Mouse (Mus musculus) granulocyte monocyte progenitor cell, adult 5-6 weeks (primary cell): ENCODE measurements at regions not wholly inside any gene's neighbourhood (a gene's known extent, or its start where the extent isn't known, plus 50 kb on each side); places are given as distances from the start of the nearest gene placed in this dataset.

ENCODE experiments used
- ATAC-seq: replicated peaks from 2 replicates; pipeline ENCODE4 v1.8.0; 2016; ENCODE audit warnings: mild to moderate bottlenecking, moderate TSS enrichment, inconsistent platforms; ENCODE audit not compliant: poor library complexity, severe bottlenecking

DNA sequence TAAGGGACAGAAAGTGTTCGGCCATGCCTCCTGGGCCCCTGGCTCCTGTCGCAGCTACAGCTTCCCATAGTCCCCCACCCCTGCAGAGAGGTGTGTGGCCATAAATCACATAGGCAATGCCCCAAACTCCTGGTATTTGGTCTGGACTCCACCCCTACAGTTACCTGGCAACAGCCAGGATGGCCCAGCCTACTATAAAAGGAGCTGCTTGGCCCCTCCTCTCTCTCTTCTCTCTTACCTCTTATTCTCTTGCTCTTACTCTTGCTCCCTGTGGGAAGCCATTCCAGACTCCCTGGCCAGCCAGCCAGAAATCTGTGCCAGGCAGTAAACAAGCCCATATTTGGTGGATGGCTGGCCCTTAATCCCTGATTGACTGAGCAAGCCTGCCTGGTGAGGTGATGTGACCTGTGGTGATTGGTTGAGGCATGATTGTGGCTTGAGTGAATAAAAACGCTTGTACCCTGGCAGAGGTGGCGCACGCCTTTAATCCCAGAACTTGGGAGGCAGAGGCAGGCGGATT is 56.4 kb upstream of the Nap1l1 start:
- ATAC-seq: no peak

DNA sequence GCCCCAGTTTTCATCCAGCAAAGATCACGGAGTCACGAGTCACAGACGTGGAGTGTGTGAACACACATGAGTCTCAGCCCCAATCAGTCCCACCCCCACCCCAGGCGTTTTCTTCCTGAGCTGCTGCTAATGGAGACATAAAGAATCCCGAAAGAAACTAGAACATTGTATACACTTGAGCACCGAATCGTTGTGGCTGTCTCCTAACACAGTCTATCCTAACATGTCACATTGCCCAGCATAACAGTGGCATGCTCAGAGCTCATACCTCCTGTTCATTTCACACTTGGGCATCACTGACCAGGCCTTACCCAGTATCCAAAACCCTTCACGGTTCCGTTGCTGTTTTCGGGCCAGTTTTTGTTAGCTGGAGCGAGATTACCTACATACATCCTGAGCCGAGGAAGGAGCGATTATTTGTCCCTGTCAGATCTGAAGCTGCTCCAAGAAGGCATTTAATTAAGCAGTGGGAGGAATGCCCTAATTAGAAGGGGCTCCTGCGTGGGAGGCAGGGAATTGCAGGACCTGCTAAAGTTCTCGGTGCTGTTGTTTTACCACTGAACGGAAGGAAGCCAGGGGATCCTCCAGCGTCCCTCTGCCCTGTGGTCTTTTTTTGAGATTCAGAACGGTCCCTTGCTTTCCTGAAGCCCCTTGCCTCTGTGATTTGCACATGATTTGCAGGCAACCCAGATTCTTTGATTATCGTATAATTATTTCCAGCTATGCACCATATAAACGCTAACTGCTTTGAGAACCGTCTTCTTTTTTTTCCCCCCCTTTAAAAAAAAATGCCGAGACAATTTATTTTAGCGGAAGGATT is 53.4 kb upstream of the Nap1l1 start:
- no peak for ATAC-seq

DNA sequence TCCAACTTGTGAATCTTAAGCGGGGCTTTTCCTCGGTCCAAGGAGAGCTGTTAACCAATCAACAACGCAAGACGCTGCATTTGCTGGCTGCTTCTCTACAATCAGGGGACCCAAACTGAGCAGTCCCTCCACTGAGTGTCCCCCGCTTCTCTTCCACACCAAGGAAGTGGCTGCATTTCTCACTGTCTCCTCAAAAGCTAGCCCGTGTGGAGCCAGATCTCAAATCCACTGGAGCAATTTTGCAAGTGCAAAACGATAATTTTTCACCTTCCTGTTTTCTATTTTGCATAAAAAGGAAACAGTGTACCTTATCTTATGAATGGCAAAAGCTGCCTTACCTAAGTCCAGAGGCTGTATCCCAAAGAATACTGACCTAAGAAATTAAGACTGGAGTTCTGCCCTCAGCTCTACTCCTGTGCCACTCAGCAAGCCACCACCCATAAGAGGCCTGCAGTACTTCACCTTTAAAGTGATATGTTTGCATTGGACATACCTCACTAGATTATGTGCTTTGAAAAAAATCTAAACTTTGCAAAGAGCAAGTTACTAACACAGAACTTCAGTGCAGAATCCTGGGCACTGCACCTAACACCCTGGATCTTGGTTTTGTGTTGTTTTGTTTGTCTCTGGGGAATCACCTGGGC is 52.7 kb upstream of the Nap1l1 start:
- ATAC-seq: peak; percentile 42; the same call in 1 of the 2 replicates

DNA sequence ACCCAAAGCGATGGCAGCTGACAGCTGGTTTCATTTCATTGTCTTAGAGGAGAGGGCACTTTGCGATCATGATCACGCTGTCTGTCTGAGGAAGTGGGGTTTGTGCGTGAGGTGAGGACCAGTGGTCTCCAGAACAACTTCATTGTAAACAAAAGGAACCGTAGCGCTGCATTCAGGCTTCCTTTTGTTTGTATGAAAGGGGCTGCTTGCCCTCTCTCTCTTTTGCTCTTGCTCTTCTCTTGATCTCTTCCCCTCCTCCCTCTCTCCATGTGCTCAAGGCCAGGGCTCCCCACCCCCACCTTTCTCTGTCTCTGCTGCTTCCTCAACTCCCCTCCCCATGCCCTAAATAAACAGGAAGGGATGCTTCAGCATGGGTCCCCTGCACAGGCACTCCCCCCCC is 51.0 kb upstream of the Nap1l1 start:
- ATAC-seq: peak; percentile 50

DNA sequence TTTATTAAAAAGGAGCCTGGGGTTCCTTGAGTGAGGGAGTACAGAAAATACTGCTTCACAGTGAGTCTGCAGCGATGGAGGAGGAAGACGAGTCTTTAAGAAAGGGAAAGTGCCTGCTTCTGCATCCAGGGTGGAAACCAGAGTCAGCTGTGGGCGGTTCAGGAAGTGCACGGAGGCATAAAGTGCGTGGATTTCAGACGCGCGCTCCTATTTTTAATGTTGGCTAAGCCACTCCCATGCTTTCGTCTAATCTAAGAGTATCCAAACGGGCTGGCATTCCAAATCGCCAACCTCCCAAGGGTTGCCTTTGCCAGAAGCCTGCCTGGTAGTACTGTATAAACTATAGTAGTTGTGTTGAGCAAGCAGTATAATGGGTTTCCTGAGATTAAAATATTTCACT is 50.4 kb upstream of the Nap1l1 start:
- ATAC-seq: peak; percentile 79
